Mouse (Mus musculus): Measurements from ENCODE around the gene Ttc7b.

Ttc7b gene

DNA sequence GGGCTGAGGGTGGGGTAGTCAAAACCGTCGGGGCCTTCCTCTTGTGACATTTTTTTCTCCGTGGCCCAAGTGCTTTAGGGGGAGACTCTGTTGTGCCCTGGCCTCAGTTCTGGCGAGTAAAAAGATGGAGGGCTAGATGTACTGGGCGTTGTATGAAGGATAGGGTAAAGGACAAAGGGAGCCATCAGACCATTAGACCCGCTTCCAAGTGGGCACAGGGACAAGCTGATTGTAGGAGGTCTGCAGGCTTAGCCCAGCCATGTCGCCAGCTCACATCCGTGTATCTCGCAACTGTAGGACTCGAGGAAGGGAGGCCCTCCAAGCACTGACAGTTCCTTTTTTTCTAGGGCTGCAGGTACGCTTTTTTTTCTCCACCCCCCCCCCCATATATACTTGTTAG, 111.9 kb downstream of the Ttc7b start:
- no peak for DNase-seq (ENCODE audit: low spot score)

DNA sequence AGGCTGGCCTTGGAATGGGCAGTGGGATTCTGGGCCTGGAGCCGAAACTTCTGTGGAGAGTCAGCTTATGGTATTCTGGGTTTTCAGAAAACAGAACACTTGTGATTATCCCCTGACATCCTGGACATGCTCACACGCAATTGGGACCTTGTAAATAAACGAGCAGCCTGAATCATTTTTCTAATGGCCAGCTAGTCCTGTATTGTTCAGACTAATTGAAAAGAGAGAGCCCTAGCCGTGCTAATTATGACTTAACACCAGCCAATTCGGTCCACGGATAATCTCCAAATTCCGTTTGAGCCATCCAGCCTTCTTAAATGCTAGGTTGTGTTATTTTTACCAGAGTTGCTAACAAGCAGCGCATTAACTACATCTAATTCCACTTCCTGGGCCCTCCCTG, 112.5 kb downstream of the Ttc7b start:
- DNase-seq (ENCODE audit: low spot score), result no peak

DNA sequence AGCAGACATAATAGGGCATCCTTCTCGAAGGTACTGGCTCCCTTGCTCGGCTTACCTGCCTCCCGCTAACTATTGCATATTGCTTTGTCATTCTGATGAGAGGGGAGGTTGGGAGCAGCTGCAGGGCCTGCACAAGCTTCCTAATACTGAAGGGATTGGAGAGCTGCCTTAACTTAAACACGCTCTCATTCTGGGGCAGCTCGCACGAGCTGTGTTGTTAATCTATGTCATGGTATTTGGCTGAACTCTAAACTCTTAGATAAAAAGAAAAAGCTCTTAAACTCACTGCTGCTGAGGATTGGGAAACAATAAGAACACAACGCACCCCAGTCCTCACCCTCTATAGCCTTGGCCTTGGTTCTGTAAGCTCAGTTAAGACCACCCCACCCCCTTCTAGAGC, 113.3 kb downstream of the Ttc7b start:
- no peak for DNase-seq (ENCODE audit: low spot score)

DNA sequence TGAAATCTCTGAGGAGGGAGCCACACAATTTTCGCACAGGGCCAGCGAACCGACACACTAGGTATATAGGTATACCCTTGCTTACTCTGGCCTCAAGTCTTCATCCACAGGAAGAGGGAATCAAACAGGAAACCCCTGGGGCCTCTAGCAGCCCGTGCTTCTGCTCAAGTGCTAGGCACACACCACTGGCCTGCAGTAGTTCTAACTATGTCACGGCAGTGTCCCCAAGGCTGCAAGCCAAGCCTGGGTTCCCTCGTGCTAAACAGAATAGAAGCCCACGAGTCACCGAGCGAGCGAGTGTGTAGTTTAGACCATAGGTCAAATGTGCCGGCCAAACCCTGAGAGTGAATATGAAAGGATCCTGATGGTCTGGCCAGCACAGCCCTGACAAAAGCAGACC, 114.5 kb downstream of the Ttc7b start:
- no peak for DNase-seq (ENCODE audit: low spot score)

DNA sequence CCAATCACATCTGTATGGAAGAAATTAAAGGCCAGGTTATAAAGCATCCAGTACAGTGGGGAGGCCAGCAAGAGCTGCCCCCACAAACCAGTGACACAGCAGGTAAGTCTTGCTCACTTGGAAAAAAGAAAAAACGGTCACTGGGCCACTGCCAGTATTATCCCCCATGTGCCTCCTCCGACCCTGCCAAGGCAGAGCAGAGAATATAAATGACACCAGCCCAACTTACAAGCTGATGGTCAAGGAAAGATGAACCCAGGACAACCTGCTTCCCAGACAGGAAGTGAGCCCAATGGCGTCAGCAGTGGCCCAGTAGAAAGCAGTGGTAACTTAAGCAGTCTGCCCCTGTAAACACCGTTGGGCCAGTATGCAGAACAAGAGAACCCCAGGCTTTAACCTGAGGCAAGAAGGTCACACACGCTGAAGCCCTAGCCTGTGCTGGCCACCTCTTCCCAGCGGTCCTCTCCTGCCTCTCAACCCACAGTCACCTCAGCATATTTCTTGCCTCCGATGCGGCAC, 115.1 kb downstream of the Ttc7b start:
- no peak for DNase-seq (ENCODE audit: low spot score)

DNA sequence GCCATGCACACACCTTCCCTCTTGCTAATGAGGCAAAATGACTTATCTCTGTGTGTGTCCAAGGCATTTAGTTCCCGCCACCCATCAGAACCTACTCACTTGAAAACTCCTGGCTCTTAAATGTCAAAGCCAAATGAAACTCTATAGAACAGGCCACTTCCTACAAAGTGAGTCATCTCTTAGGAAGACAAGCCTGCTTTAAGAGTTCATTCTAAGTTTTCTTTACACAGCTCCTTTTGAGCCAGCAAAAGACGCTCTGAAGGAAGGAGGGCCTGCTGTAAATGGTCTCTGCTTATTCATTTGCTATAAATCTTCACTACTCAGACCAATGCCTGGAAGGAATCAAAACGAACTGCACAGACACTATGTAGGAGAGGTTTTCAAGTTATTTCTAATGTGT, 116.2 kb downstream of the Ttc7b start:
- no peak for DNase-seq (ENCODE audit: low spot score)

DNA sequence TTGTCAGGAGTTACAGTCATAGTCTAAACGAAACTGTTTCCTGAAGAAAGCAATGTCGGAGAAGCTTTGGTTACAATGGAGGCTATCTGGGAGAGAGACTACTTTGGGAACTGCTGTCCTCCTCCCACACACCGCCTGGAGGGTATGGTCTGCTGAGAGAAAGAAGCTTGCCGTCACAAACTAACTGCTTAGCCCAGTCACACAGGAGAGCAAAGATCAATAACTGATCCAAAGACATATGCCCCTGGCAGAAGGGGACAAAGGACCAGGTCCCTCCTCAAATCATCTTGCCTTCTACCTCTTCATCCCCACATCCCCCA, 117.7 kb downstream of the Ttc7b start:
- DNase-seq (ENCODE audit: low spot score), result no peak

DNA sequence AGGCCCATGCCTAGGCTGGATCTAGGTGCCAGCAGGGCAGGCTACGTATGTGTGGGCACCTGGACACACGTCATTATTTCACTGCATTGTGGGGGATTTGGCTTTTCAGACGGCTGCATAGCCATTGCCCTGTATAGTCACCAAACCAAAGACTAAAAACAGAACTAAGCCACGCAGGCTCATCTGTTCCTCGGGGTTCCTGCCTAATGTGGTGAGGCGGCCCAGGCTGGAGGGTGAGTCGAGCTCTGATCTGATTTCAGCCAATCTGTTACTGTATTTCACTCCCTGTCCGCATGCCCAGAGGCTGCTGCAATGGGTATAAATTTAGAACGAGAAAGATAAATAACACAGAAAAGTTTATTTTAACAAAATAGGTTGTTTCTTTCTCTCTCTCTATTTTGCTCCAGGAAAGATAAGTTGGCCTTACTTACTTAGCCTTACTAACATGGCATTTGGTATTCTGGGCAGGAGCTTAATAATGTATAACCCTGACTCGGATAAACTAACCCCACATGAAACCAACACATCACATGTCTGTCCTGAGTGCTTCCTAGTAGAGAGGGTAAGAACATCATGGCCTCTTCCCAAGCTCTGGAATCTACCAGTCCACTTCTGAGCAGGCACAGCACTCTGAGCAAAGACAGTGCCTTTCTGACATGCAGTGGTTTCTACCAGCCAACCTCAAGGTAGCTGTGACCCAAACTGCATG, 118.2 kb downstream of the Ttc7b start:
- DNase-seq (ENCODE audit: low spot score), result no peak

DNA sequence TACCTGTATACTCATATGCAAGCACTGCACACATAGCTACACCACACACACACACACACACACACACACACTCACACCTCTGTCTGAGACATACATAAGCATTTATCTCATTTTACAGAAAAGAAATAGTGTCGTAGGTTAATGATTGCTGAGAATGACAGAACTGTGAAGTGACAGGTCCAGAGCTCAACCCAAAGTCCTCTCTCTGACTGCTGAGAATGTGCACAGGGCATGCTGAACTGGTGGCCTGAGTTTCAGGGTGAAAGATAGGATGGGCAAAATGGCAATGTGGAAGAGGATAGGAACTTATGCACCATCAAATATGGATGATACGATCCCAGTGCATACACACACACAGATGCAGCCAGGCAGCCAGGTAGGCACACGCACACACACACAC, 120.5 kb downstream of the Ttc7b start:
- no peak for DNase-seq (ENCODE audit: low spot score)

DNA sequence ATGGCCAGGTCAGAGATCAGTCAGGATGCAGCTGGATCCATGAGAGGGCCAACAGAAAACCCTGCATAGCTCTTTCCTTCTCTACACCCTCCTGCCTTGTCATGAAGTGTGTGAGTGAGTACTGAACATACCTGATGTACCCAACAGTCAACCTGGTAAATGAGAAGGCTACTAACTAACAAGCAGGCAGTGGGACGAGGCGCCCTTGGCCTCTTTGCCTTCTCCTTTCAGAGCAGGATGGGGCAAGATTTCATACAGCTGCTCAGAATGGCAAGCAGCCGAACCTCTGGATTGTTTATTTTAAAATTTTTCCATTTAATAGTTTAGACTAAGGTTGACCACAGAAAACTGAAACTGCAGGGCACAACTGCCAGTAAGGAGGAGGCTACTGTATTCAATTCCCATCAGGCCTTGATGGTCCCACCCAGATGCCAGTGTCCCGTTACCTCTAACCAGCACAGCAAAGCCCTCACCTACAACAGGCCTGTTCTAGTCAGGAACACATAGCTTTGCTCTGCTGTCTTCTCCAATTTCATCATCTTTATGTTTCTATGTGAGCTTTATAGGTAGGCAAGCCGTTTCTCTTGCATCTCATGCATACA, 121.4 kb downstream of the Ttc7b start:
- DNase-seq (ENCODE audit: low spot score), result no peak

DNA sequence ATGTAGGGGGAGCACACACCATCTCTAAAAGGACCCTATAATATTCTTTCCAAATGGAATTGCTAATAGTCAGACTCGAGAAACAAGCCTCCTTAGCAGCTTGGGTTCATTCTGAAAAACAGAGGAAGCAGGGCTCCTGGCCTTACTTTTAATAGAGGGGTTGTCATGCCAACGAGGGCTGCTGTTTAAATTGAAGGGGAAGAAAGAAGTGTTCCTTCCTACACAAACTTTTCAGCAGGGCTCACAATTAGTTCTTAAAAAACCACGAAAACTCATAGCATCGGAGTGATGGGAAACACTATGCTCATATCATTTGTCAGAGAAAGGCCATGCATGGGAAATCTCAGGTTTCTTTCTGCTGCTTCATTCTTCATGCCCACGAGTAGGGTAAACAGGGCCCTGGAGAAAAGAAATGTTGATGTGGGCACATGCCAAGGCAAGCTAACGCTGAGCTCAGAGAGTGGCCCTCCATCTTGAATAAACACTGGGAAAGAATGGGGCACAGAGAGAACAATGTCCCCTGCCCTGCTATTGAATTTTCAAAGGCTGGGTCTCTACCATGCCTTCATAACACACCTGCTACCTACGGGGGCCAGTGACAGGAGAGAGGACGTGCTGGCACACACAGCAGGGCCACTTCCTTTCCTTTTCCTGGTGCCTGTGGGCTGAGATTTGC, 122.2 kb downstream of the Ttc7b start:
- DNase-seq (ENCODE audit: low spot score), result no peak

DNA sequence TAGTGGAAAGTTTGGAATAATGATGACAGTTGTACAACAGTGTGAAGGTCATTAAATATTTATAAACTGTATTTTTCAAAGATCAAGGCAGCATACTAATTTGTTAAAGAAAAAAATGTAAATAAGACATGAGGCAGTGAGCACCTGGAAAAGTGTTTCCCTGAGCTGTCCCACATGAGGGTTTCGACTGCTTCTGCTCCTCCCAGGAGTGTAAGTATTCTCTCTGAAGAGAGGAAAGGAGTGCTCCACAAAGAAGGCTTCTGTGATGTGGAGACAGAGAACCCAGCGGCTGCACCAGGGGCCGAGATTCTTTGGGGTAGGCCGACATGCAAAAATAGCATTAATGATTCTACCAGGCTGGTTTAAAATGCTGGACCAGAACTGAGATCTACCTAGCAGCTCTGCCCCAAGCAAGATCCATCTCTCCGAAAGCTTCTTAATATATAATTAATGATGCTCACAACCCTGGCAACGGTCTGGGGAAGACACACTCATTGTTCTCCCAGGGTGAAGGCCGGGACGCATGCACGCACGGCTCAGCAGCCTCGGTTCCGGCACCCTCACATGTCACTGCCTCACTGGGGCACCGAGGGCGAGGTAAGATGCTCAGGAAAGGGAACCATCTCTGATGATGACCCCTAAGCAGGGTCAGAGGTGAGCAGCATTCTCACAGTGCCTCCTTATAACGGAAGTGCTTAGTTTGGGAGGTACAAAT, 123.0 kb downstream of the Ttc7b start:
- no peak for DNase-seq (ENCODE audit: low spot score)

DNA sequence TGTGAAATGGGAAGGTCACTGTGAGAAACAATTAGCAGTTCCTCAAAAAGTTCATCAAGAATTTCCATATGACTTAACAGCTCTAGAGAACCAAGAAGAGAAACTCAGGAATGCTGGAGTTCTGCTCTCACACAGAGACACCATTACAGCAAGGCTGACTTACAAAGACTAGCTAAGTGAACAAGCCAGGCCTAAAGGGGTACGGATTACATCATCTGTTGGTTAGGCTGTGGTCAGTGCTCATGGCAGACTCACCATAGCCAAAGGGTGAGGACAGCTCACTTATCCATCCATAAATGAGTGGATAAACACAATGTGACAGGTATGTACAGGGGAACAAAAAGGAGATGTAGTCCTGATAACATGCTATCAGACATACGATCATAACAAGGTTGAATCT, 123.8 kb downstream of the Ttc7b start:
- DNase-seq (ENCODE audit: low spot score), result no peak

DNA sequence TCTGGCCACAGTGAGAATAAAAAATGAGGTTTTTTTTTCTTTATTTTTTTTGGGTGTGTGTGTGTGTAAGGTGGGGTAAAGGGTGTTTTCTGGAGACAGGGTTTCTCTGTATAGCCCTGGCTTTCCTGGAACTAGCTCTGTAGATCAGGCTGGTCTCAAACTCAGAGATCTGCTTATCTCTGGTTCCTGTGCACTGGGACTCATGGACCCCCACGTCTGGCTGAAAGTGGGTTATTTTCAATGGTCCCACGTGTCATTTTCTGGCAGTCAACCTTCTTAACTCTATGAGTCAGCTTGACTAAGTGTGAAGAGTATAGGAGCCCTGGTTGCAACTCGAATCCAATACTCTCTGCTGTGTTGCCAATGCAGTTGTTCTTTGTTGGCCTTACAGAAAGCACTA, 127.1 kb downstream of the Ttc7b start:
- DNase-seq (ENCODE audit: low spot score), result no peak

DNA sequence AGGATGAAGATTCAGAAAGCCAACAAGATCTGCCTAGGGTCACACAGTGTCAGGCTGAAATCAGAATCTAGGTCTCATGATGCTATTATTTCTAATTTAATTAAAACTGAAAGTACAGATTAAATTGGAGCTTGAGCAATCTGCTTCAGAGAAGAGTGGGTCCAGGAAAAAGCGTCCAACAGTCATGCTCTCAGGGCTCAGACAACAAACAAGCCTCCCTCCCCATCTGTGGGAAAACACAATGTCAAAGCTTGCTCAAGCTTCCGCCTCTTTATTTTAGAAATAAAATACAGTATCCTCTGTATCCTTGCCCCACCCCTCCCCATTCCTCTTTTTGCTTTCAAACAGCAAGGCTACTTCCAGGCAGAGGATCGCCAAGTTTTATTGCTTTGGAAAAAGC, 127.5 kb downstream of the Ttc7b start:
- no peak for DNase-seq (ENCODE audit: low spot score)

DNA sequence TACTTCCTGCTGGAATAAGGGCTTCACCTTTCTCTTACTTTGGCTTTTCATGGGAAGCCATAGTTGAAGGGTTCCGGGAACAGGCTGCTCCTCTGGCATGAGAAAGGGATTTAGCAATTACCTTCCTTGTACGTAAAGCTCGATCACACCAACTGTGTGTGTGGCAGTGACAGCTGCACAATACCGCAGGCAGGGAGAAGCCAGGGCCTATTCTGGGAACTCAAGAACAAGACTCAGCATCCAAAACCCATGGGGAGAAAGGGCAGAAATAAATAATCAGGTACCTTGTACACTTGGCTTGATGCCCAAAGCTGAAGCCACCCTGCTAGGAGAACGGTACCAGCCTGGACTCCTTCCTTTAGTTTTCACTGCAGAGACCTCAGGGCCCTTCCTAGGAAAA, 128.2 kb downstream of the Ttc7b start:
- DNase-seq (ENCODE audit: low spot score), result no peak

DNA sequence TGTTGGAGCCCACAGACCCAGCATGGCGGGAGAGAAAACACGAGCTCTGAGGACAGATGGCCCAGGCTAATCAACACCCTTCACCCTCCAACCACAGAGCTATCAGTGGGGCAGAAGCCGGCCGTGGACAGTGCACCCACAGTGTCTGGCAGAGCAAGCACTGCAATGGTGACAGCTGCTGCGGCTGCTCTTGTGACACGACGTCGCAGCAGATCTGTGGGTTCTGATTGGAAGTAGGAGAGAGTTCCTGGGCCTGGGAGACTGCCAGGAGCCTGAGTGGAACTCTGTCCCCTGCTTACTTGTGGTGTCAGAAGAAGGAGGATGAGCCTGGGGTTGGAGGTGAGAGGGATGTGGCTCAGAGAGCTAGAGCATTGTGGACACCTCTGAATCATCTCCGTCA, 128.7 kb downstream of the Ttc7b start:
- no peak for DNase-seq (ENCODE audit: low spot score)

DNA sequence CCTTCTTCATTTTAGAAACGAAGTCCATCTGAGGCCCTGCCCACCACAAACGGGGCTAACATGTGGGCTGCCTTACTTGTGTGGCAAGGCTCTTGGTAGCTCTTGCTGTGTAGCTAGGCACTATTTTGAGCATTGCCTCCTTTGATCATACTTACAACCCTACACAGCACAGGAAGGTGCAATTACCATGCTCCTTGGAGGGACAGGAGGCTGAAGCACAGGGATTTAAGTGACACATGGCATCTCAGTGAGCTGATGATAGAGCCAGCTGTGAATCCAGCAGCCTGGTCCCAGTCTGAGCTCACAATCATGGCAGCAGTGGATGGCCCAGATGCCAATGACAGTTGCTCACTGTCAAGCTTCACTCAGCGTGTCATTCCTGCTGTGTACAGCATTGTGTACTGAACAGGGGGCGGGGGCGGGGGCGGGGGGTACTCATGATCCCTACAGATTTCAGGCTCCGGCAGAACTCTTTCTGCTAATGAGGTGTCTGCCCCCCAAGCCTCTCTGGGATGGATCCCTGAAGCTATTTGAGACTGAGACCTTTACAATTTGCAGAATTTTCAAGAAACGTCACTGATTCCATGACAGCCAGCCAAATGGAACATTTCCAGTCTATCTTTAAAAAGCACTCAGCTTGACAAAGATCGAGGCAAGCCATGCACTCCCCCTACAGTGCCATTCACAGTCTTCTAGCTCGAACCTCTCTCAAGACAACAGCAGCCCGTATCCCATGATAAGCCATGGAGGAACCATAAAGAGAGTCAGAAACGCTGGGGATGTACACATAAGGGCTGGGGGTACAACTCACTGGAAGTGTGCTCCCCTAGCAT, 130.5 kb downstream of the Ttc7b start:
- no peak for DNase-seq (ENCODE audit: low spot score)

DNA sequence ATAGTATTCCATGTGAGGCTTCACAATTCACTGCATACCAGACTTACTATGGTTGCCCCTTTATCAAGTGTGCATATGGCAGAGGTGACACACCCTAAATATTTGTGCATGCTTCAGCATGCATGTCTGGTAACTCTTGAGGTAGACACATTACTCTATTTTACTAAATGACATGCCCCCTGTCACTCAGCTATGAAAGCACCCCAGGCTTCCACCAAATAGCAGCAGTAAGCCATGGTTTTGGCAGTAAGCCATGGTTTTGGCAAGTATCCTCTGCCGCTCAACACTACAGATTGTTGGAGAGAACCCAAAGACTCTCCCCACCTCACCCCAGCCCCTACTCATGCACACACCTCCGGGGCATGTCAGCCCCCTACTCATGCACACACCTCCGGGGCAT, 134.4 kb downstream of the Ttc7b start:
- DNase-seq (ENCODE audit: low spot score), result no peak

DNA sequence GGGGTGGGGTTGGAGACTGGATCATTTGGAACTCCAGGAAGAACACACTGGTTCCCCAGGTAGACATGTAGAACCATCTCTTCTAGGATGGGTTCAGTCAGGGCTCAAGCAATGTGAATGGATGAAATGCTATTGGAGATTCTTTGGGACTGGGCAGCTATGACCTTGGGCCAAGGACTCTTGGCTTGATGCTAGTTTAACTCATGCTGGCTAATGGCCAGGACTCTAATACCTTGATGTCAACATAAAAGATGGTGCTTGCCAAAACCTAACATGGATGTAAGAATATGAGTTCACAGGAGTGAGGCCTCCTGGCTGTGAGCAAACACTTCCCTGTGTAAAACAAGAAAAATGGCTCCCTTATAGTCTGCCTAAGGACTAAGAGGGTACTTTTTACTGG, 138.1 kb downstream of the Ttc7b start:
- no peak for DNase-seq (ENCODE audit: low spot score)

DNA sequence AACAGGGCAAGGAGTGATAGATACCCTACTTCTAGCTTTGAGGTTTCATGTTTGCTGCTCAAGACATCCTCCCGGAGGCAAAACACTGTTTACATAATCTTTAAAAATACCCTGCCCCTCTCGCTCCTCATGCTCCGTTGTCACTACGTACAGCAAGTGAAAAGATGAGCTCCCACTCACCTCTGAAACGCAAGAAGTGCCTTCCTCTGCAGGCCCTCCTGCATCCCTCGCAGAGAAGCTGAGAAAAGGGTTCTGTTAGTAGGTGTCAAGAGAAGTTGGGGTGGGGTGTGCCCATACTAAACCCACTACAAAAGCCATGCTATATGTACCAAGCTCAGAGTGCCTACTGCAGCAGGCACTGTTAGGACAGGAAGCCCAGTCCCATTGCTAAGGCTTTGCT, 138.7 kb downstream of the Ttc7b start:
- no peak for DNase-seq (ENCODE audit: low spot score)

DNA sequence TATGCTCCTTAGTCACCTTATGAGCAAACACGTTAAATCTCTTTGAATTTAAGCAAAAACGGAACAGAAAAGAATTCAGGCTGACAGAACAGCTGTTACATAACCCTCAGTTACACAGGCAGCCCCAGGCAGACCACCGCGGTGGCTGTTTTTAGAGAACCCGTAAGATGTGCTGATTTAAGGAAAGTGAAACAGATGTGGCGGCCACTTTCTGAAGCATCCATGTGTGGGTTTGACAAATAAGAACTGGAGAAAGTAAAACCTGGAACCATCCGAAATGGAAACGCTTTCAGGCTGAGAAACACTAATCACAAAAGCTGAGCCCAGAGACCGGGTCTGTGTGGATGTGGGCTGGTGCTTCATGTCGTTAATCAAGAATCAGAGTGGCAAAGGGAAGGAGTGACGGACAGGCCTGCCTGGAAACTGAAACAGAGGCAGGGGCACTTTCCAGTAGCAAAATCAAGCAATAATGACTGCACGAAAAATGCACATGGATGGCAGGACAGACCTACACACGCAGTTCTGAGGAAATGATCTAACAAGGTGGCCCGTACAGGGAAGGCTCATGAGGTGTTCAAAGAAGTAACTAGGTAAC, 139.8 kb downstream of the Ttc7b start:
- DNase-seq (ENCODE audit: low spot score), result no peak
